Mouse (Mus musculus) kidney, embryonic 14.5 days (tissue): ENCODE measurements around the gene Nek1. TPM values are rescaled to one million over a fixed set of nuclear protein-coding genes. Genes with fewer than 3 reads are reported as not detected.

Experiments used
- ATAC-seq: fragments of 200-750 bp; cut with Nextera tagmentation; 2 replicates; pipeline ENCODE4 v1.8.0; 2017; ENCODE audit warnings: moderate number of reproducible peaks, mild to moderate bottlenecking, moderate TSS enrichment, moderate library complexity; ENCODE audit not compliant: low FRiP score, low TSS enrichment
- H3K27ac ChIP-seq: fragments of 300-500 bp; sonication (generic); 2 replicates; pipeline ENCODE4 v1.5.1; 2014; ENCODE audit warnings: low read depth, mild to moderate bottlenecking, low read length, moderate library complexity, mixed read lengths
- H3K27me3 ChIP-seq: fragments of 300-500 bp; sonication (generic); 2 replicates; pipeline ENCODE4 v1.6.1; 2014; ENCODE audit warnings: mild to moderate bottlenecking, low read length; ENCODE audit not compliant: control insufficient read depth, insufficient read depth
- H3K36me3 ChIP-seq: fragments of 300-500 bp; sonication (generic); 2 replicates; pipeline ENCODE4 v1.6.1; 2014; ENCODE audit warnings: low read length, mixed read lengths; ENCODE audit not compliant: control insufficient read depth, insufficient read depth
- H3K4me1 ChIP-seq: fragments of 300-500 bp; sonication (generic); 2 replicates; pipeline ENCODE4 v1.6.1; 2014; ENCODE audit warnings: low read length, mixed read lengths; ENCODE audit not compliant: control insufficient read depth, insufficient read depth
- H3K4me2 ChIP-seq: fragments of 300-500 bp; sonication (generic); replicated peaks from 2 replicates; pipeline ENCODE4 v1.6.1; 2014; ENCODE audit warnings: low read depth, mild to moderate bottlenecking, low read length
- H3K4me3 ChIP-seq: fragments of 300-500 bp; sonication (generic); 2 replicates; pipeline ENCODE4 v1.5.1; 2014; ENCODE audit warnings: mild to moderate bottlenecking, low read length
- H3K9ac ChIP-seq: fragments of 300-500 bp; sonication (generic); 2 replicates; pipeline ENCODE4 v1.6.1; 2014; ENCODE audit warnings: low read depth, mild to moderate bottlenecking, low read length, moderate library complexity
- H3K9me3 ChIP-seq: fragments of 300-500 bp; sonication (generic); 2 replicates; pipeline ENCODE4 v1.6.1; 2016; ENCODE audit warnings: low read length; ENCODE audit not compliant: control insufficient read depth
- WGBS: fragments of 180-500 bp; shearing (Covaris S2); extraction: QIAGEN DNeasy Blood & Tissue Kit; methylation state at CpG from one replicate; pipeline ENCODE4 v1.1.7; 2014; 5-methylcytosine and 5-hydroxymethylcytosine counted together
- polyA plus RNA-seq: library from polyadenylated mRNA; unstranded; fragments of >200 nt; fragmentation: Nextera tagmentation; extraction: Ambion mirVana; gene quantifications from 2 replicates; pipeline ENCODE4 v1.2.1, GENCODE M21; 2014

Nek1 gene
- polyA plus RNA-seq, 1 experiment from 2014 or later: 24.9 TPM

DNA sequence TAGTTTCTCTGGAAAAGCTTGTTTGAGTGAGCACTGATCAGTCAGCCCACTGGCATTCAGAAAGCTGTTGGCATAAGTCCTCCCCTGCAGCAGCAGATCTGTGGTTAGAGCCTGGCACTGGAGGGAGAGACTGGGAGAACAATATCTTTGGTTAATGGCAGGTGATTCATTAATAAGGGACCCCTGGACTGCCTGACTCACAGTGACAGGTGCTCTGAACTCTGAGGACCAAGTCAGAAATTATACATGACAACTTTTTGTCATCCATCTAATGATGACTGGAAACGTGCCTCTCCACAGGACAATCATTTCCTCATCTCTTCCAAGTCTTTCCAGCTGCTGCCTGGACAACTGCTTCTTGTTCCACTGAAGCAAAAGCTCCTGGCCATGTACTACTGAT lies 163.4 kb downstream of the Nek1 start:
- no peaks in the 10 kb centered on the region for H3K4me1 ChIP-seq
- H3K36me3 ChIP-seq: no peaks in the 10 kb centered on the region
- H3K9me3 ChIP-seq: no peaks in the 10 kb centered on the region
- H3K27me3 ChIP-seq: no peaks in the 10 kb centered on the region
- H3K4me3 ChIP-seq: no peak overlapping the region
- H3K9ac ChIP-seq: no peak overlapping the region
- H3K4me2 ChIP-seq: no peak overlapping the region
- no peak for ATAC-seq
- H3K27ac ChIP-seq: no peak overlapping the region
- WGBS: 68% methylated on average over 1 of the region's 1 CpGs

DNA sequence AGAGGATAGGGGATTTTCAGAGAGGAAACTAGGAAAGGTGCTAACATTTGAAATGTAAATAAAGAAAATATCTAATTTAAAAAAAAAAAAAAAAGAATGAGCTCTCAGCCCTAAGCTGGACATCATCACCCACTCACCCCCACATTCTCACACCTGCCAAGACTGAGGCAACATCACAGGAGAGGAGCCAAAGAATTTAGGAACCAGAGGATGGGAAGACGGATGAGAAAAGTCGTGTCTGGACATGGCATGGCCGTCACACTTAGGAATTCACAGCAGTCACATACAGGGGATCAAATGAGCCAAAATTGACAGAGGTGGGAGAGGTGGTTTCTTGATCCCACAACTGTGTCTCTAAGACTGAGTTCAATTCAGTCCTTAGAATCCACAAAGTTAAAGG lies 165.5 kb downstream of the Nek1 start:
- 82% methylated on average over 3 of the region's 3 CpGs for WGBS

DNA sequence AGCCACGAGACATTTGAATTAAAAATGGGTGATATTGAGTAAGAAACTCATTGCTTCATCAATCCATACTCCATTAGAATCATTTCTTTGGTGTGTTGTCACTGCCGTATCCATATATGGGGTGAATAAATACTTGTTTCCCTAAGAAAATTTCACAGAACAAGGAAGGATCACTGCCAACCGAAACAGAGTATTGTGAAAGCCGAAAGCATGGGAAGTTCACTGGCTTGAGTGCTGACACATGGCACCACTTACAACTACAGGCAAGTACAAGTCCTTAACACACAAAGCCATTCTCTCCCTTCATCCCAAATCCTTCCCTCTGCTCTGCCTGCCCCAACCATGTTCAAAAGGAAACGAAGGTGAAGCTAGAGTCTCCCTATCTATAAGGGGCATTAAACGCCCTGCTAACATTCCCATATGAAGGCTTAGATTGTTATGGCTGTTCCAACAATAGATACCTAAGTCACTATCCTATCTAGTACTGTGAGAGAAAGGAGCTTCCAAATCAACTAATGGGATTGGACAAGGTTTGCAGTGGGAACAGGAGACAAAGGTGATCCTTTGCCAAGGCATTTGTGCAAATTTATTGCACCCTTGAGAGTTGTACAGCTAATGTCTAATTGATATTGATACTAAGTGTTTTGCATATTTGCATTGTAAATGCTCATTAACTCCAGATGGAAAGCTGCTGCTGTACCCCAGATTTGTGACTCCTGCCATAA lies 168.6 kb downstream of the Nek1 start:
- ATAC-seq: no peak
- Histone ChIP-seq H3K4me1 (no peaks in the 10 kb centered on the region), H3K36me3 (no peaks in the 10 kb centered on the region), H3K9me3 (no peaks in the 10 kb centered on the region), H3K4me3 (no peak overlapping the region), H3K9ac (no peak overlapping the region), H3K27me3 (no peaks in the 10 kb centered on the region), H3K4me2 (no peak overlapping the region), H3K27ac (no peak overlapping the region)
- 88% methylated on average over 6 of the region's 6 CpGs for WGBS

More for the DNA sequence above, 165.5 kb downstream of the Nek1 start:
- no peaks in the 10 kb centered on the region for H3K4me1 ChIP-seq
- H3K9ac ChIP-seq: no peak overlapping the region
- H3K27me3 ChIP-seq: no peaks in the 10 kb centered on the region
- no peak overlapping the region for H3K4me2 ChIP-seq
- no peaks in the 10 kb centered on the region for H3K9me3 ChIP-seq
- H3K36me3 ChIP-seq: no peaks in the 10 kb centered on the region
- H3K4me3 ChIP-seq: no peak overlapping the region
- H3K27ac ChIP-seq: no peak overlapping the region
- ATAC-seq: no peak

DNA sequence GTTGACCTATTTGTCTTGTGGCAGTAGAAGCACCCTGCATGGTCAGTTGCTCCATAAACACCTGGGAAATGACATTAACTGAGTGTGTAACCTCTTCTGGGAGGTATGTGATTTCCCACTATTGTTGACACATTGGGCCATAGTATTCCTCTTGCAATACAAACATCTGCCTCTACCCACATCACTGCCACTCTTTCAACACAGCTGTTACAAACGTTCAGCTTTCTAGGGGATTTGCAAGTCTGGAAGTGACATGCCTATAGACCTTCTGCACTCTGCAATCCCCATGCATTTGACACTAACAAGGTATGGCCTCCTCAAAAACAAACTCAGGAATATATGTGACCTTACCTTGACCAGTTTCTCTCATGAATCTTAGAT lies 169.2 kb downstream of the Nek1 start:
- no peak overlapping the region for H3K4me3 ChIP-seq
- H3K36me3 ChIP-seq: no peaks in the 10 kb centered on the region
- no peak overlapping the region for H3K4me2 ChIP-seq
- H3K27ac ChIP-seq: no peak overlapping the region
- no peaks in the 10 kb centered on the region for H3K9me3 ChIP-seq
- no peaks in the 10 kb centered on the region for H3K4me1 ChIP-seq
- ATAC-seq: no peak
- 46% methylated on average over 1 of the region's 1 CpGs for WGBS
- H3K9ac ChIP-seq: no peak overlapping the region
- no peaks in the 10 kb centered on the region for H3K27me3 ChIP-seq

DNA sequence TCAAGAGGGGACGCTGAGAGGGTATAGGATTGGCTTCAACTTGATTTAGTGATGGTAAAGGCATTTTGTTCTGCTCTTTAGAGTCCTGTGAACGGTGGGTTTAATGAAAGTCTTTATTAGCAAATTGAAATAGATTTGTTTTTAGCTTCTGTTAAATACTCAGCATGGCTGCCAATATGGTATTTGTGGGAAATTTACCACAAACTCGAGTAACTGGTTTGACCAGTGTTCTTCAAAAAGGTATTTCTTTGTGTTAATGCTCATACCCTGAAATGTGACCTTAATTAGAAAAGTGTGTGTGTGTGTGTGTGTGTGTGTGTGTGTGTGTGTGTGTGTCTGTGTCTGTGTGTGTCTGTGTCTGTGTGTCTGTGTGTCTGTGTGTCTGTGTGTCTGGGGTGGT lies 178.6 kb downstream of the Nek1 start:
- no peaks in the 10 kb centered on the region for H3K4me1 ChIP-seq
- no peaks in the 10 kb centered on the region for H3K9me3 ChIP-seq
- ATAC-seq: no peak
- no peak overlapping the region for H3K9ac ChIP-seq
- H3K36me3 ChIP-seq: no peaks in the 10 kb centered on the region
- 62% methylated on average over 3 of the region's 3 CpGs for WGBS
- no peak overlapping the region for H3K27ac ChIP-seq
- H3K27me3 ChIP-seq: no peaks in the 10 kb centered on the region
- H3K4me3 ChIP-seq: no peak overlapping the region
- H3K4me2 ChIP-seq: no peak overlapping the region

DNA sequence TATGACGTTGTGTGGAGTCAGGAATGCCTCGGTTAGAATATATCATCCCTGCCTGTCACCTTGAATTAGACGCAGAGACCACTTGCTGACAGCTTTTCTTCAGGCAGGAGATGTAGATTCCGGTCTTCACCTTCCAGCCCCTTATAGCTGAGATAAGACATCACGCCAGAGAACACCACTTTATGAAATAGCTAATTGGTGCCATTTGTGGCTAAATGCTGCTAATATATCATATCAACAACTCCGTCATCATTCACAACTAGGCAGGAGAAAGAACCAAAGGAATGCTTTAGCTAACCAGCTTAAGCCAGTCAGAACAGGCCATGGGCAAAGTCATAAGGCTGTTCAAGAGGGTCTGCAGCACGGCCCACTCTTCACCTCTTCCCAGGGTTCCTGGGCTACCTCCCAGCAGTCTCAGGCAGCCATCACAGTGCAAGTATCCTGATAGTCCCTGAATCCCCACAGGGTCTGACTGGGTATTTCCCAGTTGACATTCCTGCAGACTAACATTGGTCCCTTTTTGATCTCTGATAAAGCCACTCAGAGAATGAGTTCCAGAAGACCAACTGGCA lies 181.0 kb downstream of the Nek1 start:
- no peaks in the 10 kb centered on the region for H3K4me1 ChIP-seq
- H3K4me2 ChIP-seq: no peak overlapping the region
- H3K36me3 ChIP-seq: no peaks in the 10 kb centered on the region
- H3K27ac ChIP-seq: no peak overlapping the region
- WGBS: 73% methylated on average over 7 of the region's 7 CpGs
- ATAC-seq: no peak
- no peaks in the 10 kb centered on the region for H3K9me3 ChIP-seq
- no peaks in the 10 kb centered on the region for H3K27me3 ChIP-seq
- H3K9ac ChIP-seq: no peak overlapping the region
- H3K4me3 ChIP-seq: no peak overlapping the region

DNA sequence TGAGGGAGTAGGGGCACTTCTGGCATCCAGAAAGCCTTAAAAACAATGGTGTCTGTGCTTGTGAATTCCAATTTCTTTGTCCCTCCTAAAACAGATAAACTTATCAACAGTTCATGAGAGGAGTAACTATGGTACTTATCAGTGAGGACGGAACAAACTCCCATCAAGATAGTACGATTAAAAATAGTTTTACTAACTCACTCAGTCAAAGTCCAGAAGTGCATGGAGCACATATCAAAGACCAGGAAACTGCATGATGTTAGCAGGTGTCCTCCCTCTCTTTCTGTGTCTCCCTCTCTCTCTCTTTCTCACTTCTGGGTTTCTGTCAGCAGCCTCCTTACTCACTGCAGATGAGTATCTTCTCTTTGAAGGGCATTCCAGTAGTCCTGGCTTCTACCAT lies 182.9 kb downstream of the Nek1 start:
- no peak overlapping the region for H3K9ac ChIP-seq
- H3K4me2 ChIP-seq: no peak overlapping the region
- no peaks in the 10 kb centered on the region for H3K36me3 ChIP-seq
- no peak for ATAC-seq
- no peaks in the 10 kb centered on the region for H3K9me3 ChIP-seq
- 92% methylated on average over 2 of the region's 2 CpGs for WGBS
- no peaks in the 10 kb centered on the region for H3K4me1 ChIP-seq
- H3K27me3 ChIP-seq: no peaks in the 10 kb centered on the region
- H3K27ac ChIP-seq: no peak overlapping the region
- no peak overlapping the region for H3K4me3 ChIP-seq

DNA sequence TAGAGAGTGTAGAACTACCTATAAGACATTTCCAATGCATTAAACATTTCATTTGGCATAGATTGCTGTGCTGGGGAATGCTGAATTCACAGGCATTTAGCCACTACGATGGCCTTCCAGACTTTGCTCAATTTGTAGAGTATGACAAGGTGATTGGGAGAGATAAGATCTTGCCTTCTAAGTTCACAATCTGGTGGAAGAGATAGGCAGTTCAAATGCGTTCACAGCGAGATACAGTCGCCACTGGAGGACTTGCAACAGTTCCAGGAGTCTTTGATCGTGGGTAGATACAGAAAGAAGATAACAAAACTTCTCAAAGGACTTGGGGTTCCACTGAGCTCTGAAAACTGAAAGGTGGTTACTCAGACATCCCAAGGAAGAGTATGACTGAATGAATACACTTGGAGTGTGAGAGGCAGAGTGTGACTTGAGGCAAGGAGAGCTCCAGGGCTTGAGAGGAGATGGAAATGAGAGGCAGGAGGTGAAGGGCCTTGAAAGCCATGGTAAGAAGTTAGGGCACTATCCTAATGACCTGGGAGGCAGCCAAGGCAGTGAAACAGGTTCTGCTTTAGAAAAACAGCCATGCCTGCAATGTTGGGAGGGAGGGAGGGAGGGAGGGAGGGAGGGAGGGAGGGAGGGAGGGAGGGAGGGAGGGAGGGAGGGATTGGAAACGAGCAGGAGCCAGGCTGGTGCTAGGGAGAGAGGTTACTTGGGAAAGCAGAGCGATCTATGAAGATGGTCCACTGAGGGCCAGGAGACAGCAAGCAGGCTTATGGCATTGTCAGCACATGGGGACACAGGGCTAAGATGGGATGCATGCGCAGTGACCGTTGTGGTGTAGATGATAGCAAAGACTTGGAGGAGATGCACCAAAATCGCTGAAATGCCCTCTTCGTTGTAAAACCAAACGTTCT lies 184.9 kb downstream of the Nek1 start:
- Histone ChIP-seq H3K4me3 (no peak overlapping the region), H3K36me3 (no peaks in the 10 kb centered on the region), H3K9me3 (no peaks in the 10 kb centered on the region), H3K4me1 (no peaks in the 10 kb centered on the region), H3K9ac (no peak overlapping the region), H3K4me2 (no peak overlapping the region), H3K27me3 (no peaks in the 10 kb centered on the region), H3K27ac (no peak overlapping the region)
- WGBS: 72% methylated on average over 12 of the region's 12 CpGs
- no peak for ATAC-seq

DNA sequence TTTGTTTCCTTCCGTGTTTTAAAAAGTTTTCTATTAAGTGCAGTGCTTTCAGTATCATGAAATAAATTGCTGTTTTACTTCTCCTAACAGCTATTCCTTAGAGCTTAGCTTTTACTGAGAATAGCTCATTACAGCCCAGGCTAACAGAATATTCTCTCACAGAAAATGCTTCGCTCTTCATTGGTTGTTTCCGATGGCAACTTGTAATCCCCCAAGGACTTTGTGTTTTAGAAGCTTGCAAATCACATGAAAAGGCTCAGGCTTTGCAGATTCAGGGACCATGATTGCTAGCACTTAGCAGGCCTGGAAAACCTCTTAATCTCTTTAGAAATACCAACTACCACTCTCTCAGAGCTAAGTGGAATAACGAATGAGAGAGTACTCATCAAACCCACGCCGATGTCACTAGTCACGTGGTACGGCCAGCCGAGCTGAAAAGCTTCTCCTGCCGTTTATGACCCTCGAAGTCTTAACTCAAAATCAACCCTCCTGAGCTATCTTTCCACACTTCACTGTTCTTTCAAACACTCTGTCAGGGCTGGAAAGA lies 185.7 kb downstream of the Nek1 start:
- no peaks in the 10 kb centered on the region for H3K27me3 ChIP-seq
- H3K4me3 ChIP-seq: no peak overlapping the region
- WGBS: 51% methylated on average over 11 of the region's 11 CpGs
- ATAC-seq: no peak
- no peak overlapping the region for H3K4me2 ChIP-seq
- H3K27ac ChIP-seq: no peak overlapping the region
- no peaks in the 10 kb centered on the region for H3K36me3 ChIP-seq
- H3K9me3 ChIP-seq: no peaks in the 10 kb centered on the region
- no peak overlapping the region for H3K9ac ChIP-seq
- H3K4me1 ChIP-seq: no peaks in the 10 kb centered on the region
